Mouse (Mus musculus): ENCODE results near the gene Teddm3.

DNA sequence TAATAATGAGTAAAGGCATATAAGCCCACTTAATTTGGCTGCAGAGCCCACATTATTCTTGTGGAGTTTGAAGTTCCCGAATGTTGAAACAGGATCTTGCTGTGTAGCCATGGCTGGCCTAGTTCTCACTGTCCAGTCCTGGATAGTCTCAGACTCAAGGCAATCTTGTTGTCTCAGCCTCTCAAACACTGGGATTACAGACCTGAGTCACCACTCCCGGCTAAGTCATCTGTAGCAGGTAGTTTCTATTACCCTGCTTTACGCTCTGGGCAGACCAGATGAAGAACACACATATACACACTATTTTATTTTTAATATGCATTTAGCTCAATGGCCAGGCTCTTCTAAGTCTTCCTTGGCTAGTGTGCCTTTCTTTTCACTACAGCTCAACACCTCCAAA is 42.8 kb upstream of the Teddm3 start:
- TF ChIP-seq CTCF (IDR thresholded peaks at IDR 0.05; ENCODE audit: borderline replicate concordance, insufficient read depth, low read depth, low read length), result no peak
- no peak for TF ChIP-seq POLR2A (IDR thresholded peaks at IDR 0.05; ENCODE audit: borderline replicate concordance, insufficient read depth, low read length)
